Comparison of ENCODE assay signal across 11 mouse cellular contexts in genomic region chr9:67137141-67137540, GRCm38 (mm10).
DNase-seq lines count a peak whose midpoint lies in the region; ATAC-seq and TF ChIP-seq lines count a peak whose summit lies in the region.
"Had no signal": no experiment of that assay in that cellular context is flagged by ENCODE, and none has a peak within 500 bp of the region (broad histone marks: within the 10 kb centered on the region; RNA-seq: fewer than 3 reads in every experiment).

No protein-coding gene starts in this region.

- H3K9ac ChIP-seq in kidney, postnatal 0 days (ENCODE audit: low read depth, low read length) = 0 out of 2 replicates have a peak overlapping the region, but pooled peaks have one; percentile 8
- H3K9ac ChIP-seq in limb, embryonic 12.5 days (replicated peaks) = no peak overlapping the region
- no peak overlapping the region for H3K9ac ChIP-seq in lung, postnatal 0 days (replicated peaks; ENCODE audit: low read depth)
- H3K9ac ChIP-seq: midbrain, embryonic 12.5 days had no signal

- no peak overlapping the region for H3K4me2 ChIP-seq in kidney, postnatal 0 days (ENCODE audit: low read length)
- H3K4me2 ChIP-seq in limb, embryonic 12.5 days = peak overlapping the region; percentile 15; the same call in 1 of the 2 replicates
- H3K4me2 ChIP-seq in lung, postnatal 0 days (replicated peaks; ENCODE audit: low read depth, low read length) = no peak overlapping the region
- H3K4me2 ChIP-seq: midbrain, embryonic 12.5 days had no signal

- peaks cover 13% of the 10 kb centered on the region for H3K4me1 ChIP-seq in kidney, postnatal 0 days (replicated peaks; ENCODE audit: insufficient read depth, low read length)
- peaks cover 12% of the 10 kb centered on the region for H3K4me1 ChIP-seq in cortical plate, adult 2 months (ENCODE audit: control insufficient read depth, insufficient read depth, low read length)
- peaks cover 31% of the 10 kb centered on the region for H3K4me1 ChIP-seq in limb, embryonic 12.5 days (replicated peaks)
- no peaks in the 10 kb centered on the region for H3K4me1 ChIP-seq in lung, postnatal 0 days (ENCODE audit: insufficient read depth, low read depth, low read length)

- H3K27me3 ChIP-seq in kidney, postnatal 0 days (ENCODE audit: insufficient read depth, low read length) = no peaks in the 10 kb centered on the region
- 0 out of 2 replicates have a peak, but pooled peaks cover 3% of the 10 kb centered on the region for H3K27me3 ChIP-seq in limb, embryonic 12.5 days
- H3K27me3 ChIP-seq in lung, postnatal 0 days (replicated peaks; ENCODE audit: insufficient read depth, low read length) = no peaks in the 10 kb centered on the region
- H3K27me3 ChIP-seq: midbrain, embryonic 12.5 days had no signal

- no peak for TF ChIP-seq EP300 in lung, postnatal 0 days (IDR thresholded peaks at IDR 0.05)

- no peak for ATAC-seq in kidney, postnatal 0 days (replicated peaks; ENCODE audit: low FRiP score, low read depth)
- ATAC-seq in limb, embryonic 12.5 days (ENCODE audit: insufficient number of reproducible peaks, insufficient read depth, low FRiP score, low TSS enrichment, low read depth) = no peak
- ATAC-seq in lung, postnatal 0 days = no peak

- H3K9me3 ChIP-seq in kidney, postnatal 0 days (replicated peaks; ENCODE audit: low read length) = no peaks in the 10 kb centered on the region
- H3K9me3 ChIP-seq in limb, embryonic 12.5 days = no peaks in the 10 kb centered on the region
- H3K9me3 ChIP-seq in lung, postnatal 0 days (ENCODE audit: low read length) = no peaks in the 10 kb centered on the region
- H3K9me3 ChIP-seq: midbrain, embryonic 12.5 days had no signal

- WGBS in kidney, postnatal 0 days = 27% methylated on average over 4 of the region's 4 CpGs
- WGBS in limb, embryonic 12.5 days = 41% methylated on average over 4 of the region's 4 CpGs
- 43% methylated on average over 4 of the region's 4 CpGs for WGBS in lung, postnatal 0 days

- TF ChIP-seq CTCF in kidney, postnatal 0 days (IDR thresholded peaks at IDR 0.05; ENCODE audit: low read depth) = no peak
- TF ChIP-seq CTCF in cortical plate, adult 2 months (IDR thresholded peaks at IDR 0.05; ENCODE audit: extremely low read depth, insufficient read depth, low read length) = no peak
- TF ChIP-seq CTCF in lung, postnatal 0 days (IDR thresholded peaks at IDR 0.05) = no peak

- H3K4me3 ChIP-seq in kidney, postnatal 0 days (replicated peaks; ENCODE audit: low read depth, low read length) = no peak overlapping the region
- H3K4me3 ChIP-seq in cortical plate, adult 2 months (ENCODE audit: insufficient read depth, low read length) = no peak overlapping the region
- no peak overlapping the region for H3K4me3 ChIP-seq in limb, embryonic 12.5 days (replicated peaks)
- no peak overlapping the region for H3K4me3 ChIP-seq in lung, postnatal 0 days (ENCODE audit: low read depth, low read length)
- H3K4me3 ChIP-seq: heart, adult 2 months; midbrain, embryonic 12.5 days had no signal

- peak; percentile 29 for DNase-seq in kidney, postnatal 0 days (ENCODE audit: low spot score)
- no peak for DNase-seq in kidney, postnatal 36 days
- DNase-seq in gastrocnemius, postnatal 14 days = peak; percentile 51
- DNase-seq in lung, postnatal 0 days (ENCODE audit: low spot score) = no peak
- no peak for DNase-seq in spleen, postnatal 10 days (ENCODE audit: low spot score in 2 of 2)
- DNase-seq: cerebellum, adult 2 months; heart, adult 2 months; spleen, adult 18-20 months had no signal

- H3K36me3 ChIP-seq in kidney, postnatal 0 days (ENCODE audit: insufficient read depth, low read length) = no peaks in the 10 kb centered on the region
- H3K36me3 ChIP-seq in limb, embryonic 12.5 days = no peaks in the 10 kb centered on the region
- H3K36me3 ChIP-seq in lung, postnatal 0 days (ENCODE audit: insufficient read depth, low read length) = no peaks in the 10 kb centered on the region
- H3K36me3 ChIP-seq: midbrain, embryonic 12.5 days had no signal

- intact Hi-C loops in gastrocnemius, postnatal 14 days (cut with DNase I; ENCODE audit: low total_unique reads) = no loop called here

- H3K27ac ChIP-seq in kidney, postnatal 0 days = peak overlapping the region; percentile 72; the same call in 1 of the 2 replicates
- 0 out of 2 replicates have a peak overlapping the region, but pooled peaks have one; percentile 51 for H3K27ac ChIP-seq in cortical plate, adult 2 months (ENCODE audit: insufficient read depth, low read length)
- H3K27ac ChIP-seq in limb, embryonic 12.5 days = peak overlapping the region; percentile 84
- no peak overlapping the region for H3K27ac ChIP-seq in lung, postnatal 0 days (ENCODE audit: low read length)
- H3K27ac ChIP-seq: heart, adult 2 months; midbrain, embryonic 12.5 days had no signal

- TF ChIP-seq POLR2A in cortical plate, adult 2 months (IDR thresholded peaks at IDR 0.05; ENCODE audit: extremely low read depth, insufficient read depth, low read length) = no peak

Comparison
In these comparisons a context has a peak if more than half of its experiments do, and no peak if none do; other contexts are left out.
1. DNase-seq: peak in kidney, postnatal 0 days (single experiment) and gastrocnemius, postnatal 14 days (single experiment); none in kidney, postnatal 36 days (0 of 2), lung, postnatal 0 days (single experiment) and spleen, postnatal 10 days (0 of 2).